In the genomic region with DNA sequence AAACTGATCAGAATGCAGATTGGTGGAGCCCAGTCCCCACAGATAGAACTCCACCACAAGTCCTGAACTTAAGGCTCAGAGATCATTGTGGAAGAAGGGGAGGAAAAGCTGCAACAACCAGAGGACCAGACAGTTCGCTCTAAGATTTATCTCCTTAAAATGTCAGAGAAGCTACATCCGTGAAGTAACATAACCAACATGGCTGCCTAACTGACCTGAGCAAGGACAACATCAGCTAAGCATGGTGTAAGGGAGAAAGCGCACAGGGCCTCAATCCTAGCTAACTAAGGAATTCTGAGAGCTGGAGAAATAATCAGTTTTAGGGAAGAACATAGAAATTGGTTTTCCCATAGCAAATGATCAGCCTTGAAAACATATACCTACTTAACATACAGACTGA, we compare ENCODE assay signal across 8 mouse cellular contexts. TPM values are rescaled to one million over a fixed set of nuclear protein-coding genes. Genes with fewer than 3 reads are reported as not detected.
DNase-seq lines count a peak whose midpoint lies in the region; ATAC-seq and TF ChIP-seq lines count a peak whose summit lies in the region.

No protein-coding gene starts in this region.

- H3K9me3 ChIP-seq in heart, embryonic 12.5 days (replicated peaks): no peaks in the 10 kb centered on the region
- no peaks in the 10 kb centered on the region for H3K9me3 ChIP-seq in hindbrain, embryonic 15.5 days
- H3K9me3 ChIP-seq in midbrain, embryonic 16.5 days (replicated peaks; ENCODE audit: control insufficient read depth, low read length, poor library complexity, severe bottlenecking): no peaks in the 10 kb centered on the region

- intact Hi-C loops in heart, postnatal 14 days (cut with DNase I): no loop called here

- ATAC-seq in heart, embryonic 12.5 days (ENCODE audit: insufficient number of reproducible peaks, low FRiP score): no peak
- no peak for ATAC-seq in hindbrain, embryonic 15.5 days (ENCODE audit: low FRiP score, low read depth)
- no peak for ATAC-seq in midbrain, embryonic 16.5 days

- no peak for TF ChIP-seq CTCF in bone marrow macrophage, adult 2 months (IDR thresholded peaks at IDR 0.05; ENCODE audit: low read depth, low read length)

- H3K36me3 ChIP-seq in heart, embryonic 12.5 days: peaks cover 37% of the 10 kb centered on the region
- H3K36me3 ChIP-seq in hindbrain, embryonic 15.5 days: peaks cover 28% of the 10 kb centered on the region
- peaks cover 16% of the 10 kb centered on the region for H3K36me3 ChIP-seq in midbrain, embryonic 16.5 days (ENCODE audit: control insufficient read depth, insufficient read depth, low read length)

- peaks cover 26% of the 10 kb centered on the region for H3K4me1 ChIP-seq in heart, embryonic 12.5 days (replicated peaks)
- peaks cover 18% of the 10 kb centered on the region for H3K4me1 ChIP-seq in bone marrow macrophage, adult 2 months (ENCODE audit: control insufficient read depth, insufficient read depth, low read length)
- peaks cover 36% of the 10 kb centered on the region for H3K4me1 ChIP-seq in hindbrain, embryonic 15.5 days (replicated peaks)
- peaks cover 32% of the 10 kb centered on the region for H3K4me1 ChIP-seq in midbrain, embryonic 16.5 days (ENCODE audit: control insufficient read depth, insufficient read depth, low read length)

- TF ChIP-seq POLR2A in bone marrow macrophage, adult 2 months (IDR thresholded peaks at IDR 0.05; ENCODE audit: borderline replicate concordance, low read depth, low read length): no peak

- DNase-seq in heart, postnatal 14 days: no peak
- no peak for DNase-seq in urinary bladder, adult 2 months (ENCODE audit: low spot score)
- DNase-seq in thymus, postnatal 4 days: no peak
- no peak for DNase-seq in cerebellum, adult 8-10 months

- peak overlapping the region; percentile 92 for H3K4me2 ChIP-seq in heart, embryonic 12.5 days
- peak overlapping the region; percentile 77 for H3K4me2 ChIP-seq in hindbrain, embryonic 15.5 days
- peak overlapping the region; percentile 70 for H3K4me2 ChIP-seq in midbrain, embryonic 16.5 days (ENCODE audit: low read length)

- 59% methylated on average over 3 of the region's 3 CpGs for WGBS in heart, embryonic 12.5 days
- WGBS in hindbrain, embryonic 15.5 days: 68% methylated on average over 3 of the region's 3 CpGs
- WGBS in midbrain, embryonic 16.5 days: 85% methylated on average over 3 of the region's 3 CpGs

- H3K4me3 ChIP-seq in heart, embryonic 12.5 days: peak overlapping the region; percentile 91
- peak overlapping the region; percentile 98 for H3K4me3 ChIP-seq in bone marrow macrophage, adult 2 months (ENCODE audit: insufficient read depth, low read length)
- peak overlapping the region; percentile 92 for H3K4me3 ChIP-seq in hindbrain, embryonic 15.5 days
- peak overlapping the region; percentile 81 for H3K4me3 ChIP-seq in midbrain, embryonic 16.5 days (ENCODE audit: low read depth, low read length)

- no peaks in the 10 kb centered on the region for H3K27me3 ChIP-seq in heart, embryonic 12.5 days (replicated peaks)
- H3K27me3 ChIP-seq in hindbrain, embryonic 15.5 days: no peaks in the 10 kb centered on the region
- H3K27me3 ChIP-seq in midbrain, embryonic 16.5 days (ENCODE audit: control insufficient read depth, insufficient read depth, low read depth, low read length): no peaks in the 10 kb centered on the region

- peak overlapping the region; percentile 97; the same call in 1 of the 2 replicates for H3K9ac ChIP-seq in heart, embryonic 12.5 days
- H3K9ac ChIP-seq in hindbrain, embryonic 15.5 days: peak overlapping the region; percentile 92
- peak overlapping the region; percentile 85 for H3K9ac ChIP-seq in midbrain, embryonic 16.5 days (ENCODE audit: low read depth, low read length)

- H3K27ac ChIP-seq in heart, embryonic 12.5 days (ENCODE audit: poor library complexity, severe bottlenecking): peak overlapping the region; percentile 98
- peak overlapping the region; percentile 89; the same call in 1 of the 2 replicates for H3K27ac ChIP-seq in bone marrow macrophage, adult 2 months (ENCODE audit: insufficient read depth, low read depth, low read length)
- H3K27ac ChIP-seq in hindbrain, embryonic 15.5 days (replicated peaks): peak overlapping the region; percentile 97
- peak overlapping the region; percentile 95 for H3K27ac ChIP-seq in midbrain, embryonic 16.5 days (ENCODE audit: low read length)

RNA-seq across cellular contexts. Expression of gene Dnajc5, which starts 1.1 kb away (rescaled TPM):
- polyA plus RNA-seq in heart, embryonic 12.5 days (2016; fragmentation: Nextera tagmentation; extraction: Ambion mirVana): 89.5 and 91.9 TPM in 2 replicates
- 10 to 100 TPM; 81.4 to 83.8 TPM for total RNA-seq in heart, postnatal 14 days (2021)
- 66.3 and 71.7 TPM in 2 replicates for polyA plus RNA-seq in bone marrow macrophage, adult 2 months (2012; ENCODE audit: insufficient read depth, insufficient read length, missing spikeins)
- polyA plus RNA-seq in hindbrain, embryonic 15.5 days (2015; fragmentation: Nextera tagmentation; extraction: Ambion mirVana): 258 and 267 TPM in 2 replicates
- polyA plus RNA-seq in midbrain, embryonic 16.5 days (2015; fragmentation: Nextera tagmentation; extraction: Ambion mirVana): 291 and 302 TPM in 2 replicates
- 51.2 and 52.7 TPM in 2 replicates for polyA plus RNA-seq in urinary bladder, adult 2 months (2012; rRNA removed)

RNA-seq across cellular contexts. Expression of gene Tpd52l2, which starts 22.3 kb away (rescaled TPM):
- polyA plus RNA-seq in heart, embryonic 12.5 days (2016; fragmentation: Nextera tagmentation; extraction: Ambion mirVana): 105 and 109 TPM in 2 replicates
- 10 to 100 TPM; 63.4 to 68.9 TPM for total RNA-seq in heart, postnatal 14 days (2021)
- 61.9 and 65.6 TPM in 2 replicates for polyA plus RNA-seq in bone marrow macrophage, adult 2 months (2012; ENCODE audit: insufficient read depth, insufficient read length, missing spikeins)
- polyA plus RNA-seq in hindbrain, embryonic 15.5 days (2015; fragmentation: Nextera tagmentation; extraction: Ambion mirVana): 117 and 118 TPM in 2 replicates
- 105 and 109 TPM in 2 replicates for polyA plus RNA-seq in midbrain, embryonic 16.5 days (2015; fragmentation: Nextera tagmentation; extraction: Ambion mirVana)
- 118 and 128 TPM in 2 replicates for polyA plus RNA-seq in urinary bladder, adult 2 months (2012; rRNA removed)

RNA-seq across cellular contexts. Expression of gene Abhd16b, which starts 26.2 kb away (rescaled TPM):
- 0.24 TPM in 1 of 2 replicates, not detected in the other for polyA plus RNA-seq in heart, embryonic 12.5 days (2016; fragmentation: Nextera tagmentation; extraction: Ambion mirVana)
- total RNA-seq in heart, postnatal 14 days (2021): not detected
- polyA plus RNA-seq in bone marrow macrophage, adult 2 months (2012; ENCODE audit: insufficient read depth, insufficient read length, missing spikeins): not detected in 2 replicates
- 0.17 TPM in 1 of 2 replicates, not detected in the other for polyA plus RNA-seq in hindbrain, embryonic 15.5 days (2015; fragmentation: Nextera tagmentation; extraction: Ambion mirVana)
- not detected in 2 replicates for polyA plus RNA-seq in midbrain, embryonic 16.5 days (2015; fragmentation: Nextera tagmentation; extraction: Ambion mirVana)
- polyA plus RNA-seq in urinary bladder, adult 2 months (2012; rRNA removed): not detected in 2 replicates

RNA-seq across cellular contexts. Expression of gene Zbtb46, which starts 60.0 kb away (rescaled TPM):
- 13.5 and 15.1 TPM in 2 replicates for polyA plus RNA-seq in heart, embryonic 12.5 days (2016; fragmentation: Nextera tagmentation; extraction: Ambion mirVana)
- 10 to 100 TPM; 13.8 to 14.4 TPM for total RNA-seq in heart, postnatal 14 days (2021)
- polyA plus RNA-seq in bone marrow macrophage, adult 2 months (2012; ENCODE audit: insufficient read depth, insufficient read length, missing spikeins): 0.11 and 0.55 TPM in 2 replicates
- 21.4 and 21.6 TPM in 2 replicates for polyA plus RNA-seq in hindbrain, embryonic 15.5 days (2015; fragmentation: Nextera tagmentation; extraction: Ambion mirVana)
- polyA plus RNA-seq in midbrain, embryonic 16.5 days (2015; fragmentation: Nextera tagmentation; extraction: Ambion mirVana): 21.6 and 26.2 TPM in 2 replicates
- polyA plus RNA-seq in urinary bladder, adult 2 months (2012; rRNA removed): 4.4 and 4.6 TPM in 2 replicates
